Mouse (Mus musculus): Measurements from ENCODE around the gene Bub1. TPM values are rescaled to one million over a fixed set of nuclear protein-coding genes. Genes with fewer than 3 reads are reported as not detected.
A peak's percentile ranks its signal among the peaks of the same experiment; 100 is the strongest.

The Bub1 gene
- polyA plus RNA-seq, 1 experiment, result 0.63 TPM

DNA sequence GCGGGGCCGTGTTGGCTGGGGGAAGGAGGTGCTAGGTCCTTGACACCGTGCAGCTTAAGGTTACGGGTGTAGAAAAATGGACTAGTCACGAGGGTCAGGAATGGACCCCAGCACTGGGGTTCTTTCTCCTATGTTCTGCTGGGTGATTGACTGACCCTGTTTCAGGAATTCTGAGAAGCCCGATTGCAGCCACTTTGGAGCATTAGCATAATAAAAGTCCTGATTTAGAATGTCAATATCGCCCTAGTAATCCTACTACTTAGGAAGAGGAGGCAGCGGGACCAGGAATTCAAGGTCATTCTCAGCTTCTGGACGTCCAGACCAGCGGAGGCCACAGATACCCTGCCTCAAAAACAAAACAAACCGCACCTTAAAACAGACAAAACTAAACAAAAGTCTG is 7.8 kb upstream of the Bub1 start:
- TF ChIP-seq GATA1 (IDR thresholded peaks at IDR 0.05; ENCODE audit: borderline replicate concordance, low read length) (no peak), FLI1 (IDR thresholded peaks at IDR 0.05; ENCODE audit: low read length) (no peak)
- Histone ChIP-seq H3K9me3 (no peaks in the 10 kb centered on the region), H3K27me3 (replicated peaks) (peaks cover 68% of the 10 kb centered on the region), H3K4me1 (no peaks in the 10 kb centered on the region), H3K36me3 (replicated peaks; ENCODE audit: low read length) (no peaks in the 10 kb centered on the region), H3K4me3 (replicated peaks) (no peak overlapping the region)

- TF ChIP-seq GATA1 (IDR thresholded peaks at IDR 0.05; ENCODE audit: borderline replicate concordance, low read length), result no peak
- no peaks in the 10 kb centered on the region for H3K4me1 ChIP-seq
- peaks cover 75% of the 10 kb centered on the region for H3K27me3 ChIP-seq (replicated peaks)
- no peaks in the 10 kb centered on the region for H3K36me3 ChIP-seq (replicated peaks; ENCODE audit: low read length)
- no peak within 1 kb of the TSS for H3K4me3 ChIP-seq (replicated peaks)
- no peaks in the 10 kb centered on the region for H3K9me3 ChIP-seq
Observed at GRCm38 (mm10) chr2:127838576-127838975, 6.9 kb upstream of the Bub1 start, which contains the start of gene Acoxl. Gene Acoxl (plus strand): TSS chr2:127838876.

- Histone ChIP-seq H3K4me1 (peaks cover 17% of the 10 kb centered on the region), H3K27me3 (replicated peaks) (peaks cover 25% of the 10 kb centered on the region), H3K4me3 (replicated peaks) (peak overlapping the region; percentile 96), H3K9me3 (no peaks in the 10 kb centered on the region), H3K36me3 (replicated peaks; ENCODE audit: low read length) (peaks cover 3% of the 10 kb centered on the region)
- TF ChIP-seq FLI1 (IDR thresholded peaks at IDR 0.05; ENCODE audit: low read length), result no peak
- no peak for TF ChIP-seq GATA1 (IDR thresholded peaks at IDR 0.05; ENCODE audit: borderline replicate concordance, low read length)
Observed at GRCm38 (mm10) chr2:127832833-127833190, 1.1 kb upstream of the Bub1 start.

- TF ChIP-seq FLI1 (IDR thresholded peaks at IDR 0.05; ENCODE audit: low read length), result no peak
- TF ChIP-seq GATA1 (IDR thresholded peaks at IDR 0.05; ENCODE audit: borderline replicate concordance, low read length), result no peak
- H3K4me1 ChIP-seq, result peaks cover 17% of the 10 kb centered on the region
Observed at GRCm38 (mm10) chr2:127832103-127832832, 603 bp upstream of the Bub1 start.

DNA sequence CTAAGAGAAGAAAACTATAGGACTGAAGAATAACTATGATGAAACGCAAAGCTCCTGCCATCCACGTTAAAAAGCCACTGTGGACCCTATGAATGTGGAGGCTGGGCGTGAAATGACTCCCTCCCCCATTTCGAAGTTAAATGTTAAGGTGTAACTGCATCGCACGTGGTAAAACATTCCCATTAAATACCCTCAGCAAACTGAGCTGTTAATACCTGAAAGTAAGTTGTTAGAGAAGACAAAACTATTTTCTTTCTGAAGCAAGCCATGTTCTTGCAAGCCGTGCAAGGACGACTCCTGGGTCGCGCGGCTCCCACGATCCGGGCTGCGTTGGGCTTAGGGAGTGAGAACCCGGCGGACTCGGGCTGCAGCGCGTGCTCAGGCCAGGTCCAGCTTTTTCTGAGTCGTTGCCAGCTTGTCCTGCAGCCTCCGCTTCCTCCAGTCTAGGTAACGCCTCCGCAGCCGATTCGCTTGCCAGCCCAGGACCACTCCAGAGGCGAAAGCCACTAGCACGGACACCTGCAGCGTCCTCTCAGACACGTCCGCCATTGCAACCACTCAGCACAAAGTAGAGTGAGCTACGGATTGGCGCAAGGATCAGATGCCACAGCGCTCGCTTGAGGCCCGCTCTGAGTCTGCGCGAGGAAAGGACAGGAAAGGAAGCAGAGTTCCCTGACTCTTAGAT is 39.6 kb downstream of the Bub1 start, which contains the start of gene Mtln:
Gene Mtln, minus strand, starts transcription at position 570 of the 685 bp plus-strand sequence.
- Histone ChIP-seq H3K36me3 (replicated peaks; ENCODE audit: low read length) (no peaks in the 10 kb centered on the region), H3K4me1 (peaks cover 32% of the 10 kb centered on the region), H3K4me3 (replicated peaks) (peak within 1 kb of the TSS; percentile 95), H3K27me3 (replicated peaks) (no peaks in the 10 kb centered on the region), H3K9me3 (no peaks in the 10 kb centered on the region)
- TF ChIP-seq FLI1 (IDR thresholded peaks at IDR 0.05; ENCODE audit: low read length) (no peak), GATA1 (IDR thresholded peaks at IDR 0.05; ENCODE audit: borderline replicate concordance, low read length) (no peak)

More at GRCm38 (mm10) chr2:127832103-127832832, 603 bp upstream of the Bub1 start:
- H3K4me3 ChIP-seq (replicated peaks), result peak overlapping the region; percentile 96
- no peaks in the 10 kb centered on the region for H3K9me3 ChIP-seq
- H3K36me3 ChIP-seq (replicated peaks; ENCODE audit: low read length), result peaks cover 9% of the 10 kb centered on the region
- H3K27me3 ChIP-seq (replicated peaks), result peaks cover 21% of the 10 kb centered on the region

DNA sequence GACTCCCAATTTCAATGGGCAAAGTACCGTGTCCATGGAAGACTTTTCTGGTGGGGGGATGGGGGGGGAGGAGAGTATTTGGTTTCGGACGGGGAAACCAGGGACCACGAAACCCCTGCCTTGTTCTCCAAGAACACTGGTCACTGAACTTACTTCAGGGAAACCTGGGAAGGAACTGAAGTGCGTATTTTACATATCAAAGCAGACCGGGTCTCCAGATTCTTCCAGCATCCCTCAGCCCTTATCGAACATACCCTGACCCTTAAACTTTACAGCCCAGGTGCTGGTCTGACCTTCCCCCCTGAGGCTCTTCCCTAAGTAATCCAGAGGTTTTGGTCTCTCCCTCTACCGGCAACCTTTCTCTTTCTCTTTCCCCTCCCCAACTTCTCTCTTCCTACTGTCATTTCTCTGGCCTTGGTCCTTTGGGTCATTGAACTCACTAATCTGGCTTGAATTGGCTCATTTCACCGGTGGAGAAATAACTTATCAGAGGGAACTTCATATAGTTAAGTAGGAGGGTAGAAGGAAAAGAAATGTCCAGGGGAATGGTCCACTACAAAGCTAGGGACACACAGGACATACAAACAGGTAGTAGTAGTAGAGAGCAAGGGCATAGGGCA is 41.9 kb downstream of the Bub1 start:
- no peaks in the 10 kb centered on the region for H3K36me3 ChIP-seq (replicated peaks; ENCODE audit: low read length)
- peaks cover 32% of the 10 kb centered on the region for H3K4me1 ChIP-seq
- H3K27me3 ChIP-seq (replicated peaks), result peaks cover 5% of the 10 kb centered on the region
- H3K4me3 ChIP-seq (replicated peaks), result peak overlapping the region; percentile 91
- H3K9me3 ChIP-seq, result no peaks in the 10 kb centered on the region
- no peak for TF ChIP-seq GATA1 (IDR thresholded peaks at IDR 0.05; ENCODE audit: borderline replicate concordance, low read length)
- no peak for TF ChIP-seq FLI1 (IDR thresholded peaks at IDR 0.05; ENCODE audit: low read length)

GRCm38 (mm10) chr2:127789138-127789537 is 42.5 kb downstream of the Bub1 start:
- Histone ChIP-seq H3K9me3 (no peaks in the 10 kb centered on the region), H3K36me3 (replicated peaks; ENCODE audit: low read length) (no peaks in the 10 kb centered on the region), H3K4me3 (replicated peaks) (peak overlapping the region; percentile 91), H3K27me3 (replicated peaks) (peaks cover 5% of the 10 kb centered on the region), H3K4me1 (peaks cover 32% of the 10 kb centered on the region)
- no peak for TF ChIP-seq GATA1 (IDR thresholded peaks at IDR 0.05; ENCODE audit: borderline replicate concordance, low read length)
- TF ChIP-seq FLI1 (IDR thresholded peaks at IDR 0.05; ENCODE audit: low read length), result no peak

GRCm38 (mm10) chr2:127788440-127789116 is 43.1 kb downstream of the Bub1 start, which contains the start of gene Nphp1:
Gene Nphp1 (minus strand): TSS chr2:127788897.
- H3K9me3 ChIP-seq, result no peaks in the 10 kb centered on the region
- peak within 1 kb of the TSS; percentile 91 for H3K4me3 ChIP-seq (replicated peaks)
- no peaks in the 10 kb centered on the region for H3K36me3 ChIP-seq (replicated peaks; ENCODE audit: low read length)
- TF ChIP-seq FLI1 (IDR thresholded peaks at IDR 0.05; ENCODE audit: low read length) (no peak), GATA1 (IDR thresholded peaks at IDR 0.05; ENCODE audit: borderline replicate concordance, low read length) (no peak)
- H3K4me1 ChIP-seq, result peaks cover 32% of the 10 kb centered on the region
- H3K27me3 ChIP-seq (replicated peaks), result peaks cover 5% of the 10 kb centered on the region

DNA sequence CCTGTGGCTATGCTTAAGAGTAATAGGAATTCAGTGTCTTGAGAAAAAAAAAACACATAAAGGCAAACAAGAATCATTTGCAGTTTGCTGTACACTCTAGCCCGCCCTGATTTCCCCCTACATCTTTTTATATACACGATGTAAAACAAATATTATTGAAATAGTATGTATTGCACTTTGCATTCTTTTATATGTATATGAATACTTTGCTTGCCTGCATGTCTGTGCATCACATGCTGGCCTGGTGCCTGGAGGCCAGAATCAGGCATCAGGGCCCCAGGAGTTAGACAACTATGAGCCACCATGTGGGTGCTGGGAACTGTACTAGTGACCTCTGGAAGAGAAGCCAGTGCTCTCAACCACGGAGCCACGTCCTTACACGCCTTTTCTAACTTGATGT is 44.4 kb downstream of the Bub1 start:
- no peak for TF ChIP-seq FLI1 (IDR thresholded peaks at IDR 0.05; ENCODE audit: low read length)
- TF ChIP-seq GATA1 (IDR thresholded peaks at IDR 0.05; ENCODE audit: borderline replicate concordance, low read length), result no peak
- no peaks in the 10 kb centered on the region for H3K9me3 ChIP-seq
- H3K4me3 ChIP-seq (replicated peaks), result no peak overlapping the region
- H3K27me3 ChIP-seq (replicated peaks), result peaks cover 5% of the 10 kb centered on the region
- H3K36me3 ChIP-seq (replicated peaks; ENCODE audit: low read length), result no peaks in the 10 kb centered on the region
- H3K4me1 ChIP-seq, result peaks cover 32% of the 10 kb centered on the region
